In the genomic region with DNA sequence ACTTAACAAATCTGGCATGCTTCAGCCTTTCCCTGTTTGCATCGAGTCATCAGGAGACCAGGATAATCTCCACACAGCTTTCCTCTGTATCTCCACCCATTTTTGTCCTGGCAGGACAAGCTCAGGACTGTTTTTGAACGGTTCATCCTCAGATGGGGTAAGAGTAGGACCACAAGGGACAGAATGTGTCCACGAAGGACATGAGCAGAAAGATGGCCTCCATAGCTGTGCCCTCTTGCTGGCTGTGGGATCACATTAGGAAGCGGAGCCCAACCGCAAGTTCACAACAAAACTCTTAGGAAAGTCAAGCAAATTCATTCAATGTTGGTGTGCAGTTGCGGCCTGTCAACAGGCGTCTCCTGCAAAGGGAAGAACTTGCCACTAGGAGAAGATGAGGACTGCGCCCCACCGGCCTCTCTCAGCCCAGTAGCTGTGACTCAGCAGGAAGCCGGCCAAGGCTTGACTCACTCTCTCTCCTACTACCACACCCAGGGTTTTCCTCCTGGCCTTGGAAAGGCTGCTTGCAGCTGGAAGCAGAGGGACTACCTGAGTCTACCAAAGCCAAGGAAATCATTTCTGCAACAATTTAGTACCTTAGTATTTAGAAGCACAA, we compare ENCODE assay signal across 7 mouse cellular contexts. TPM values are rescaled to one million over a fixed set of nuclear protein-coding genes. Genes with fewer than 3 reads are reported as not detected.
A peak's percentile ranks its signal among the peaks of the same experiment; 100 is the strongest.
DNase-seq lines count a peak whose midpoint lies in the region; ATAC-seq and TF ChIP-seq lines count a peak whose summit lies in the region.

No protein-coding gene starts in this region.

- in situ Hi-C loops in Patski (cut with MboI; ENCODE audit: low pct_unique_long_range_greater_than_20kb) = no loop called here

- peak; percentile 100 for ATAC-seq in Patski
- ATAC-seq in heart, embryonic 12.5 days (ENCODE audit: insufficient number of reproducible peaks, low FRiP score) = peak; percentile 66; the same call in 1 of the 2 replicates
- no peak for ATAC-seq in lung, embryonic 14.5 days (ENCODE audit: insufficient read depth)
- no peak for ATAC-seq in forebrain, embryonic 15.5 days (replicated peaks)

- peak; percentile 49 for TF ChIP-seq CTCF in Patski (IDR thresholded peaks at IDR 0.05)
- TF ChIP-seq CTCF in lung, embryonic 14.5 days (IDR thresholded peaks at IDR 0.05; ENCODE audit: low read depth) = no peak

- peak; percentile 39 for DNase-seq in Patski (ENCODE audit: low read depth, low spot score)
- peak; percentile 26 to 53 for DNase-seq in adrenal gland, postnatal 4 days (ENCODE audit: low spot score in 2 of 2)
- DNase-seq in lung, embryonic 14.5 days = peak; percentile 38
- peak; percentile 77 for DNase-seq in urinary bladder, postnatal 25 days (ENCODE audit: low spot score)
- DNase-seq in layer of hippocampus, adult 9-11 months = no peak

- 60% methylated on average over 10 of the region's 10 CpGs for WGBS in heart, embryonic 12.5 days
- 72% methylated on average over 10 of the region's 10 CpGs for WGBS in lung, embryonic 14.5 days
- 92% methylated on average over 10 of the region's 10 CpGs for WGBS in forebrain, embryonic 15.5 days

- H3K9ac ChIP-seq in heart, embryonic 12.5 days = no peak overlapping the region
- no peak overlapping the region for H3K9ac ChIP-seq in lung, embryonic 14.5 days
- H3K9ac ChIP-seq in forebrain, embryonic 15.5 days (replicated peaks) = no peak overlapping the region

- H3K27me3 ChIP-seq in Patski = no peaks in the 10 kb centered on the region
- H3K27me3 ChIP-seq in heart, embryonic 12.5 days (replicated peaks) = no peaks in the 10 kb centered on the region
- no peaks in the 10 kb centered on the region for H3K27me3 ChIP-seq in lung, embryonic 14.5 days (ENCODE audit: insufficient read depth, low read length)
- H3K27me3 ChIP-seq in forebrain, embryonic 15.5 days = no peaks in the 10 kb centered on the region

- no peak overlapping the region for H3K4me3 ChIP-seq in heart, embryonic 12.5 days
- no peak overlapping the region for H3K4me3 ChIP-seq in lung, embryonic 14.5 days (ENCODE audit: low read depth, low read length)
- H3K4me3 ChIP-seq in forebrain, embryonic 15.5 days = no peak overlapping the region

- no peak overlapping the region for H3K27ac ChIP-seq in heart, embryonic 12.5 days (ENCODE audit: poor library complexity, severe bottlenecking)
- no peak overlapping the region for H3K27ac ChIP-seq in lung, embryonic 14.5 days (ENCODE audit: low read depth)
- no peak overlapping the region for H3K27ac ChIP-seq in forebrain, embryonic 15.5 days (replicated peaks)

- POLR2A ChIA-PET in Patski (lab: Charles Lee) = no interaction called here

- H3K4me1 ChIP-seq in heart, embryonic 12.5 days (replicated peaks) = no peaks in the 10 kb centered on the region
- no peaks in the 10 kb centered on the region for H3K4me1 ChIP-seq in lung, embryonic 14.5 days (ENCODE audit: insufficient read depth)
- no peaks in the 10 kb centered on the region for H3K4me1 ChIP-seq in forebrain, embryonic 15.5 days

- H3K36me3 ChIP-seq in heart, embryonic 12.5 days = no peaks in the 10 kb centered on the region
- H3K36me3 ChIP-seq in lung, embryonic 14.5 days (ENCODE audit: insufficient read depth) = no peaks in the 10 kb centered on the region
- no peaks in the 10 kb centered on the region for H3K36me3 ChIP-seq in forebrain, embryonic 15.5 days

- CTCF ChIA-PET in Patski (lab: Charles Lee) = interaction anchor here (0.8 to 1.3 kb wide), 3 partner anchors 9 to 50 kb away, joined by 3 to 4 read pairs (median 3); no protein-coding TSS in a partner anchor

- no peak overlapping the region for H3K4me2 ChIP-seq in heart, embryonic 12.5 days
- H3K4me2 ChIP-seq in lung, embryonic 14.5 days = no peak overlapping the region
- no peak overlapping the region for H3K4me2 ChIP-seq in forebrain, embryonic 15.5 days (replicated peaks)

- no peaks in the 10 kb centered on the region for H3K9me3 ChIP-seq in heart, embryonic 12.5 days (replicated peaks)
- H3K9me3 ChIP-seq in lung, embryonic 14.5 days (ENCODE audit: low read depth, low read length) = no peaks in the 10 kb centered on the region
- no peaks in the 10 kb centered on the region for H3K9me3 ChIP-seq in forebrain, embryonic 15.5 days

RNA-seq across cellular contexts. Expression of gene Ptprj, which starts 31.6 kb away (rescaled TPM):
- polyA plus RNA-seq in Patski (2021) = 51.0 TPM
- 10 to 100 TPM; 31.3 to 32.4 TPM for total RNA-seq in adrenal gland, postnatal 4 days (2021)
- 1.6 and 2.0 TPM in 2 replicates for polyA plus RNA-seq in heart, embryonic 12.5 days (2016; fragmentation: Nextera tagmentation; extraction: Ambion mirVana)
- polyA plus RNA-seq in lung, embryonic 14.5 days (2014; fragmentation: Nextera tagmentation; extraction: Ambion mirVana) = 4.9 and 5.4 TPM in 2 replicates
- 3.3 and 3.7 TPM in 2 replicates for polyA plus RNA-seq in forebrain, embryonic 15.5 days (2015; fragmentation: Nextera tagmentation; extraction: Ambion mirVana)

Comparison
In these comparisons a context has a peak if more than half of its experiments do, and no peak if none do; other contexts are left out.
1. ATAC-seq: peak in Patski (single experiment) and heart, embryonic 12.5 days (single experiment); none in lung, embryonic 14.5 days (single experiment) and forebrain, embryonic 15.5 days (single experiment).